Mouse (Mus musculus) kidney, adult 8-10 months (tissue): Measurements from ENCODE around the gene Scimp.
A peak's percentile ranks its signal among the peaks of the same experiment; 100 is the strongest.
"Not testable (repeated sequence)": the region's sequence is repeated elsewhere in the genome, so short reads cannot be mapped to it uniquely, and the experiment has no call there.

Experiments
- DNase-seq, 2 experiments: peaks; one replicate each; pipeline ENCODE4 v3.0.0; 2022

The Scimp gene

GRCm38 (mm10) chr11:70811041-70811440 lies 1.3 kb downstream of the Scimp start:
- no peak for DNase-seq

GRCm38 (mm10) chr11:70809011-70809410 lies 3.4 kb downstream of the Scimp start:
- no peak for DNase-seq

- DNase-seq = no peak
Observed at GRCm38 (mm10) chr11:70808101-70808500, 4.3 kb downstream of the Scimp start.

GRCm38 (mm10) chr11:70807630-70808029 lies 4.8 kb downstream of the Scimp start:
- no peak for DNase-seq

- no peak for DNase-seq
Observed at GRCm38 (mm10) chr11:70806697-70807096, 5.7 kb downstream of the Scimp start.

GRCm38 (mm10) chr11:70805641-70806175 lies 6.7 kb downstream of the Scimp start:
- DNase-seq = no peak

GRCm38 (mm10) chr11:70804395-70804794 lies 8.0 kb downstream of the Scimp start:
- no peak for DNase-seq

- DNase-seq = no peak
Observed at GRCm38 (mm10) chr11:70803711-70804200, 8.6 kb downstream of the Scimp start.

- no peak for DNase-seq
Observed at GRCm38 (mm10) chr11:70802865-70803261, 9.5 kb downstream of the Scimp start.

GRCm38 (mm10) chr11:70802208-70802864 lies 10.1 kb downstream of the Scimp start:
- DNase-seq = no peak

GRCm38 (mm10) chr11:70792409-70792808 lies 20.0 kb downstream of the Scimp start:
- DNase-seq = no peak

GRCm38 (mm10) chr11:70791676-70792075 lies 20.7 kb downstream of the Scimp start:
- no peak for DNase-seq

- no peak for DNase-seq
Observed at GRCm38 (mm10) chr11:70790874-70791551, 21.4 kb downstream of the Scimp start.

GRCm38 (mm10) chr11:70790426-70790825 lies 22.0 kb downstream of the Scimp start:
- DNase-seq = no peak

GRCm38 (mm10) chr11:70788972-70789655 lies 23.3 kb downstream of the Scimp start:
- DNase-seq = no peak

GRCm38 (mm10) chr11:70787052-70787451 lies 25.3 kb downstream of the Scimp start:
- DNase-seq = no peak

- no peak for DNase-seq
Observed at GRCm38 (mm10) chr11:70785908-70786307, 26.5 kb downstream of the Scimp start.

- DNase-seq = not testable (repeated sequence)
Observed at GRCm38 (mm10) chr11:70778058-70778457, 34.3 kb downstream of the Scimp start.

- DNase-seq = no peak
Observed at GRCm38 (mm10) chr11:70777634-70778033, 34.8 kb downstream of the Scimp start.

GRCm38 (mm10) chr11:70776830-70777571 lies 35.4 kb downstream of the Scimp start:
- peak; percentile 42 to 58 for DNase-seq

GRCm38 (mm10) chr11:70770804-70771203 lies 41.6 kb downstream of the Scimp start:
- DNase-seq = no peak

- peak; percentile 19 to 26 for DNase-seq
Observed at GRCm38 (mm10) chr11:70765776-70766445, 46.5 kb downstream of the Scimp start.
